Mouse (Mus musculus): ENCODE data around the gene Galnt10. TPM values are rescaled to one million over a fixed set of nuclear protein-coding genes. Genes with fewer than 3 reads are reported as not detected.

The Galnt10 gene
- total RNA-seq, 1 experiment, result 13.5 TPM

- TF ChIP-seq MAFK (IDR thresholded peaks at IDR 0.05; ENCODE audit: insufficient read depth, low read depth, low read length), result peak; percentile 59; the same call in 1 of the 2 replicates
- TF ChIP-seq HCFC1 (IDR thresholded peaks at IDR 0.05; ENCODE audit: borderline replicate concordance, insufficient read depth, low read length), result no peak
- TF ChIP-seq ZNF384 (IDR thresholded peaks at IDR 0.05; ENCODE audit: low read depth, low read length), result no peak
- no peak for TF ChIP-seq CHD2 (IDR thresholded peaks at IDR 0.05; ENCODE audit: low read depth, low read length)
- in situ Hi-C loops (cut with MboI; ENCODE audit: low sequenced_read_pairs in 2 of 2, unreplicated experiment in 2 of 2), result no loop called here
- no peak overlapping the region for H3K4me3 ChIP-seq (ENCODE audit: insufficient read depth in 1 of 2, low read depth in 1 of 2, low read length in 2 of 2, poor library complexity in 1 of 2, severe bottlenecking in 1 of 2)
- no peak for DNase-seq (ENCODE audit: low read depth, low spot score)
- peaks cover 2% of the 10 kb centered on the region; the same call in 1 of the 2 replicates for H3K36me3 ChIP-seq (ENCODE audit: control insufficient read depth, insufficient read depth, low read length, poor library complexity, severe bottlenecking)
- no peaks in the 10 kb centered on the region for H3K9me3 ChIP-seq (ENCODE audit: control insufficient read depth, insufficient read depth, low read depth, low read length)
- no peak overlapping the region for H3K27ac ChIP-seq (ENCODE audit: insufficient read depth, low read depth, low read length, poor library complexity, severe bottlenecking)
- no peak overlapping the region for H3K9ac ChIP-seq (ENCODE audit: insufficient read depth, low read depth, low read length, poor library complexity, severe bottlenecking)
- H3K4me1 ChIP-seq (ENCODE audit: control insufficient read depth in 2 of 2, insufficient read depth in 2 of 2, low read length in 2 of 2, poor library complexity in 1 of 2), result peaks cover 0 to 3% of the 10 kb centered on the region in 2 experiments; a peak in 1 of 4 replicates
Measured at GRCm38 (mm10) chr11:57761347-57761746, 116.1 kb downstream of the Galnt10 start.

- peak; percentile 31 for DNase-seq (ENCODE audit: low read depth, low spot score)
- H3K9me3 ChIP-seq (ENCODE audit: control insufficient read depth, insufficient read depth, low read depth, low read length), result no peaks in the 10 kb centered on the region
- H3K9ac ChIP-seq (ENCODE audit: insufficient read depth, low read depth, low read length, poor library complexity, severe bottlenecking), result no peak overlapping the region
- in situ Hi-C loops (cut with MboI; ENCODE audit: low sequenced_read_pairs in 2 of 2, unreplicated experiment in 2 of 2), result no loop called here
- H3K4me1 ChIP-seq (ENCODE audit: control insufficient read depth in 2 of 2, insufficient read depth in 2 of 2, low read length in 2 of 2, poor library complexity in 1 of 2), result peaks cover 0 to 6% of the 10 kb centered on the region in 2 experiments; a peak in 1 of 4 replicates
- TF ChIP-seq ZC3H11A (IDR thresholded peaks at IDR 0.05; ENCODE audit: borderline replicate concordance, low read depth, low read length) (0 out of 2 replicates have a peak, but pooled peaks have one; percentile 21), MAFK (IDR thresholded peaks at IDR 0.05; ENCODE audit: insufficient read depth, low read depth, low read length) (no peak)
- no peak overlapping the region for H3K4me3 ChIP-seq (ENCODE audit: insufficient read depth in 1 of 2, low read depth in 1 of 2, low read length in 2 of 2, poor library complexity in 1 of 2, severe bottlenecking in 1 of 2)
- H3K27ac ChIP-seq (ENCODE audit: insufficient read depth, low read depth, low read length, poor library complexity, severe bottlenecking), result no peak overlapping the region
- peaks cover 8% of the 10 kb centered on the region; the same call in 1 of the 2 replicates for H3K36me3 ChIP-seq (ENCODE audit: control insufficient read depth, insufficient read depth, low read length, poor library complexity, severe bottlenecking)
Measured at GRCm38 (mm10) chr11:57764124-57764523, 118.9 kb downstream of the Galnt10 start.

GRCm38 (mm10) chr11:57766617-57767016, 121.4 kb downstream of the Galnt10 start:
- Histone ChIP-seq H3K27ac (ENCODE audit: insufficient read depth, low read depth, low read length, poor library complexity, severe bottlenecking) (no peak overlapping the region), H3K9ac (ENCODE audit: insufficient read depth, low read depth, low read length, poor library complexity, severe bottlenecking) (no peak overlapping the region), H3K4me1 (ENCODE audit: control insufficient read depth in 2 of 2, insufficient read depth in 2 of 2, low read length in 2 of 2, poor library complexity in 1 of 2) (peaks cover 0 to 6% of the 10 kb centered on the region in 2 experiments; a peak in 1 of 4 replicates), H3K36me3 (ENCODE audit: control insufficient read depth, insufficient read depth, low read length, poor library complexity, severe bottlenecking) (peaks cover 11% of the 10 kb centered on the region; the same call in 1 of the 2 replicates), H3K9me3 (ENCODE audit: control insufficient read depth, insufficient read depth, low read depth, low read length) (no peaks in the 10 kb centered on the region), H3K4me3 (ENCODE audit: insufficient read depth in 1 of 2, low read depth in 1 of 2, low read length in 2 of 2, poor library complexity in 1 of 2, severe bottlenecking in 1 of 2) (no peak overlapping the region)
- TF ChIP-seq ZNF384 (IDR thresholded peaks at IDR 0.05; ENCODE audit: low read depth, low read length), result no peak
- no peak for DNase-seq (ENCODE audit: low read depth, low spot score)
- in situ Hi-C loops (cut with MboI; ENCODE audit: low sequenced_read_pairs in 2 of 2, unreplicated experiment in 2 of 2), result no loop called here

GRCm38 (mm10) chr11:57767171-57767570, 121.9 kb downstream of the Galnt10 start:
- no peak overlapping the region for H3K4me3 ChIP-seq (ENCODE audit: insufficient read depth in 1 of 2, low read depth in 1 of 2, low read length in 2 of 2, poor library complexity in 1 of 2, severe bottlenecking in 1 of 2)
- peaks cover 0 to 6% of the 10 kb centered on the region in 2 experiments; a peak in 1 of 4 replicates for H3K4me1 ChIP-seq (ENCODE audit: control insufficient read depth in 2 of 2, insufficient read depth in 2 of 2, low read length in 2 of 2, poor library complexity in 1 of 2)
- no peak overlapping the region for H3K27ac ChIP-seq (ENCODE audit: insufficient read depth, low read depth, low read length, poor library complexity, severe bottlenecking)
- no peak for TF ChIP-seq ZNF384 (IDR thresholded peaks at IDR 0.05; ENCODE audit: low read depth, low read length)
- TF ChIP-seq CHD2 (IDR thresholded peaks at IDR 0.05; ENCODE audit: low read depth, low read length), result no peak
- no peak for TF ChIP-seq MAFK (IDR thresholded peaks at IDR 0.05; ENCODE audit: insufficient read depth, low read depth, low read length)
- TF ChIP-seq ZC3H11A (IDR thresholded peaks at IDR 0.05; ENCODE audit: borderline replicate concordance, low read depth, low read length), result no peak
- TF ChIP-seq HCFC1 (IDR thresholded peaks at IDR 0.05; ENCODE audit: borderline replicate concordance, insufficient read depth, low read length), result no peak
- no peak overlapping the region for H3K9ac ChIP-seq (ENCODE audit: insufficient read depth, low read depth, low read length, poor library complexity, severe bottlenecking)
- in situ Hi-C loops (cut with MboI; ENCODE audit: low sequenced_read_pairs in 2 of 2, unreplicated experiment in 2 of 2), result no loop called here
- peaks cover 11% of the 10 kb centered on the region; the same call in 1 of the 2 replicates for H3K36me3 ChIP-seq (ENCODE audit: control insufficient read depth, insufficient read depth, low read length, poor library complexity, severe bottlenecking)
- H3K9me3 ChIP-seq (ENCODE audit: control insufficient read depth, insufficient read depth, low read depth, low read length), result no peaks in the 10 kb centered on the region
- DNase-seq (ENCODE audit: low read depth, low spot score), result no peak

- Histone ChIP-seq H3K4me3 (ENCODE audit: insufficient read depth in 1 of 2, low read depth in 1 of 2, low read length in 2 of 2, poor library complexity in 1 of 2, severe bottlenecking in 1 of 2) (no peak overlapping the region), H3K9ac (ENCODE audit: insufficient read depth, low read depth, low read length, poor library complexity, severe bottlenecking) (no peak overlapping the region), H3K27ac (ENCODE audit: insufficient read depth, low read depth, low read length, poor library complexity, severe bottlenecking) (no peak overlapping the region), H3K4me1 (ENCODE audit: control insufficient read depth in 2 of 2, insufficient read depth in 2 of 2, low read length in 2 of 2, poor library complexity in 1 of 2) (peaks cover 0 to 7% of the 10 kb centered on the region in 2 experiments; a peak in 1 of 4 replicates), H3K36me3 (ENCODE audit: control insufficient read depth, insufficient read depth, low read length, poor library complexity, severe bottlenecking) (peaks cover 11% of the 10 kb centered on the region; the same call in 1 of the 2 replicates), H3K9me3 (ENCODE audit: control insufficient read depth, insufficient read depth, low read depth, low read length) (no peaks in the 10 kb centered on the region)
- in situ Hi-C loops (cut with MboI; ENCODE audit: low sequenced_read_pairs in 2 of 2, unreplicated experiment in 2 of 2), result loop anchor here in 1 of 2 experiments (10.0 kb wide), 1 partner anchor 226 kb away; no protein-coding TSS in a partner anchor
- DNase-seq (ENCODE audit: low read depth, low spot score), result no peak
- TF ChIP-seq MAFK (IDR thresholded peaks at IDR 0.05; ENCODE audit: insufficient read depth, low read depth, low read length), result no peak
- no peak for TF ChIP-seq ZC3H11A (IDR thresholded peaks at IDR 0.05; ENCODE audit: borderline replicate concordance, low read depth, low read length)
- TF ChIP-seq CHD2 (IDR thresholded peaks at IDR 0.05; ENCODE audit: low read depth, low read length), result no peak
- TF ChIP-seq HCFC1 (IDR thresholded peaks at IDR 0.05; ENCODE audit: borderline replicate concordance, insufficient read depth, low read length), result no peak
- TF ChIP-seq ZNF384 (IDR thresholded peaks at IDR 0.05; ENCODE audit: low read depth, low read length), result no peak
Measured at GRCm38 (mm10) chr11:57770776-57771175, 125.5 kb downstream of the Galnt10 start.

Measured in ES-E14 (cell line).